Mouse (Mus musculus) heart, postnatal 0 days (tissue): ENCODE data around the gene Tra2a.
A peak's percentile ranks its signal among the peaks of the same experiment; 100 is the strongest.

ENCODE experiments used
- CTCF ChIP-seq: IDR thresholded peaks from 2 replicates; pipeline ENCODE4 v1.5.1; 2016; ENCODE audit warnings: antibody characterized with exemption, control low read depth, low read depth
- EP300 ChIP-seq: IDR thresholded peaks from 2 replicates; pipeline ENCODE4 v1.6.1; 2016; ENCODE audit warnings: antibody characterized with exemption, low read depth

DNA sequence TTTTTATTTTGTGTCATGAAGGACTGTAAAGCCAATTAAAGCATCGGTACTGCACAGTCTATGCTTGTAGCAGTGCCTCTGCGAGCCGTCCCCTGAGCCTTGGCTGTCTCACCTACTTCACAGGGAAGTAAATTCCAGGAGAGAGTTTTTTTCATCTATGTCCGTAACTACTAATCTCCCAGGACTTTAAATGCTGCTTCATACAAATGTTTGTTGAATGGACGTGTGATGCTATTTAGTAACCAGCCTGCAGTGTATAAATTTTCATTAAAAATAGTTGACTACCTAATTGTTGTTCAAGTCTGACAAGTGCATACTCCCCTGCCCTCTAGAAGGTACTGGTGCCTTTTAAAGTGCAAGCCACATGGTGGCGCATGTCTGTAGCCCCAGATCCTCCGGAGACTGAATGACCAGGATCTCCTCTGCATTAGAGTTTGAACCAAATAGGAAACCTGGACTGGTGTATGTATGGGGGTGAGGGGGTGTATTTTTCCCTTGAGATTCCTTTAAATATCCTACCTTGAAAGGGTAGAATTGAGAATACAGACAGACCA, 35.6 kb downstream of the Tra2a start:
- TF ChIP-seq CTCF (peak; percentile 76), EP300 (no peak)
